Mouse (Mus musculus): ENCODE results near the gene Suds3. TPM values are rescaled to one million over a fixed set of nuclear protein-coding genes. Genes with fewer than 3 reads are reported as not detected.

Suds3 gene
- 83.4 and 99.7 TPM in 2 replicates for total RNA-seq (2014; rRNA removed)
- polyA plus RNA-seq (2015; fragmentation: Nextera tagmentation; extraction: Ambion mirVana): 65.4 and 68.1 TPM in 2 replicates

DNA sequence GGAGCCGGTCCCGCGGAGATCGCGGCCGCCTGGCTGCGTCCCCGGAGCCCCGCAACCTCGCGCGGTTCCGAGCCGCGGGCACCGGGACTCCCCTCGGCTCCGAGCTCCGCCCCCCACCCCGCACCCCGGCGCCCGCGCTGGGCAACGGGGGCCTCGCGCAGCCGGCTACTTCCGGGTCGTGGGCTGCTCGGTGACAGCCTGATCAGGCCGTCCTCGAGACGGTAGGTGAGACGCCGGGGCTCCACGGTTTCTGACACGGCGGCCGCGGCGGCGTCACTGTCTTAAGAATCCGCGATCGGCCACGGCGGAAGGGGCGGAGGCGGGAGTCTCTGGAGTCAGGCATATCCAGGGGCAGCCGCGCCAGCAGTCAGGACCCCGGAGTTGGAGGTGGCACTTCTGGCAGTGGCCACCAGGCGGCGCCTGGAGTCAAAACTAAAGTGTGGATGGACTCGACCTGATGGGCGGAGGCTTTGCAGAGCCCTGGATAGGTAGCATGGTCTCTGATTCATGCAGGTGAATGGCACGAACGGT lies at the start of gene Suds3:
Gene Suds3, minus strand, starts transcription at position 278 of the 531 bp plus-strand sequence.
- Histone ChIP-seq H3K36me3 (ENCODE audit: insufficient read depth, low read length) (peaks cover 15% of the 10 kb centered on the region; the same call in 1 of the 2 replicates), H3K4me3 (ENCODE audit: low read length) (peak within 1 kb of the TSS; percentile 93), H3K4me1 (ENCODE audit: insufficient read depth, low read length) (peaks cover 3% of the 10 kb centered on the region; the same call in 1 of the 2 replicates), H3K9me3 (ENCODE audit: low read length) (no peaks in the 10 kb centered on the region), H3K27me3 (ENCODE audit: insufficient read depth, low read length) (no peaks in the 10 kb centered on the region), H3K9ac (replicated peaks; ENCODE audit: low read length) (peak within 1 kb of the TSS; percentile 89), H3K27ac (peak within 1 kb of the TSS; percentile 94), H3K4me2 (ENCODE audit: low read depth, low read length) (peak within 1 kb of the TSS; percentile 97)
- peak; percentile 98 for TF ChIP-seq CTCF (IDR thresholded peaks at IDR 0.05; ENCODE audit: low read depth)
- 3% methylated on average over 52 of the region's 59 CpGs for WGBS
- ATAC-seq: peak; percentile 80
- DNase-seq (ENCODE audit: low spot score): peak; percentile 93

DNA sequence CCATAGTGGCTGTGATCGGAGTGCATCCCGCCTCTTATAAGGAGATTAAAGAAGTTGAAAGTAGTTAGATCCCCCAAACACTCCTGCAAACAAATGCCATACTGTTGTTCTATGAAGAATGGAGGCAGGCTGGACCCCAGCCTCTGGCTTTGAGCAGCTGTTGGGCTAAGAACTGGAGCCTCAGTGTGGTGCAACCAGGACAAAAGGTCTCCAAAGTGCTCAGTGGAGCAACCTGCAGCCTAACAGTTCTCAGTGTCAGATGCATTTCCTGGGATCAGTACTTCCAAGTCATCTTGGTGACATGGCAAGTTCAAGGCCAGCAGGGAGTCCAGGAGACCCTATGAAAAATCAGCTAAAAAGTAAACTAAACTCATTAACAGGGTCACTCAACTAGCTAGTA lies 49.0 kb upstream of the Suds3 start:
- no peak for DNase-seq (ENCODE audit: low spot score)
- Histone ChIP-seq H3K9me3 (ENCODE audit: low read length) (no peaks in the 10 kb centered on the region), H3K27me3 (ENCODE audit: insufficient read depth, low read length) (no peaks in the 10 kb centered on the region), H3K27ac (no peak overlapping the region), H3K4me1 (ENCODE audit: insufficient read depth, low read length) (no peaks in the 10 kb centered on the region), H3K4me2 (ENCODE audit: low read depth, low read length) (no peak overlapping the region), H3K4me3 (ENCODE audit: low read length) (no peak overlapping the region), H3K9ac (replicated peaks; ENCODE audit: low read length) (no peak overlapping the region), H3K36me3 (ENCODE audit: insufficient read depth, low read length) (no peaks in the 10 kb centered on the region)
- ATAC-seq: no peak
- 94% methylated on average over 2 of the region's 2 CpGs for WGBS
- TF ChIP-seq CTCF (IDR thresholded peaks at IDR 0.05; ENCODE audit: low read depth): no peak

DNA sequence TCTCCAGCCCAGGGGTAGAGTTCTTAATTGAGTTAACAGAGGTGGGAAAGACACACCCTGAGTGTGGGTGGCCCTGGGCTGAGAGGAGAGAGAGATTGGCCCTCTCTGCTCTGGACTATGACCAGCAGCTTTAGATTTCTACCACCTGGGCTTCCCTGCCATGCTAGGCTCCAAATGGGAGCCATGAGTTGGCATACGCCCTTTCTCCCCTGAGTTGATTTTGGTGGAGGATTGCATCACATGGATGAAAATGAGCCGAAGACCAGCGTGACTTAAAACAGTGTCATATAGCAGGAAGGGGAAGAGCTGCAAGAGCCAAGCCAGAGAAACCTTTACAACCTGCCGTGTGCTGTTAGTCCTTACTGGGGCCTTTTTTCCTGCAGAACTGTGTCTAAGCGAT lies 48.6 kb upstream of the Suds3 start:
- ATAC-seq: no peak
- H3K27me3 ChIP-seq (ENCODE audit: insufficient read depth, low read length): no peaks in the 10 kb centered on the region
- H3K36me3 ChIP-seq (ENCODE audit: insufficient read depth, low read length): no peaks in the 10 kb centered on the region
- no peak overlapping the region for H3K4me3 ChIP-seq (ENCODE audit: low read length)
- no peak overlapping the region for H3K27ac ChIP-seq
- no peaks in the 10 kb centered on the region for H3K9me3 ChIP-seq (ENCODE audit: low read length)
- DNase-seq (ENCODE audit: low spot score): no peak
- no peaks in the 10 kb centered on the region for H3K4me1 ChIP-seq (ENCODE audit: insufficient read depth, low read length)
- no peak overlapping the region for H3K9ac ChIP-seq (replicated peaks; ENCODE audit: low read length)
- no peak overlapping the region for H3K4me2 ChIP-seq (ENCODE audit: low read depth, low read length)
- no peak for TF ChIP-seq CTCF (IDR thresholded peaks at IDR 0.05; ENCODE audit: low read depth)
- WGBS: 91% methylated on average over 5 of the region's 5 CpGs

DNA sequence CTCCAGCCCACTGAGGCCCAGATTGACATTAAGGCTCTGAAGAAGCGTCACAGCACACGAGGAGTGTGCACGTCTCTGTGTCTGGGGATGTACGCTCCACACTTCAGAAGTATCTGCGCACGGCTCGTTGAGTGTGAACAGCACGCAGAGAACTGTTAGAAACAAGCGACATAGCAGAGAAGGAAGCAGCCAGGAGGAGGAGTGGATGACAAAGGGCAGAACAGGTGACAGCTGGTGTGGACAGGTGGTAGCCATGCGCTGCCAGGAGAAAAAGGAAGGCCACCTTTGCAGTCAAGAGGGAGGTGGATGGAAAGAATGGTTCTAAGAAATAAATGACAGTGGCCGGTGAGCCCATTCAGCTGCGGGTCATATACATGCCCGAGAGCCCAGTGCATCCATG lies 47.9 kb upstream of the Suds3 start:
- no peaks in the 10 kb centered on the region for H3K4me1 ChIP-seq (ENCODE audit: insufficient read depth, low read length)
- H3K9ac ChIP-seq (replicated peaks; ENCODE audit: low read length): no peak overlapping the region
- no peaks in the 10 kb centered on the region for H3K9me3 ChIP-seq (ENCODE audit: low read length)
- H3K36me3 ChIP-seq (ENCODE audit: insufficient read depth, low read length): no peaks in the 10 kb centered on the region
- no peak for TF ChIP-seq CTCF (IDR thresholded peaks at IDR 0.05; ENCODE audit: low read depth)
- ATAC-seq (no peak), DNase-seq (ENCODE audit: low spot score) (no peak)
- no peaks in the 10 kb centered on the region for H3K27me3 ChIP-seq (ENCODE audit: insufficient read depth, low read length)
- H3K4me2 ChIP-seq (ENCODE audit: low read depth, low read length): no peak overlapping the region
- H3K27ac ChIP-seq: no peak overlapping the region
- no peak overlapping the region for H3K4me3 ChIP-seq (ENCODE audit: low read length)
- 80% methylated on average over 13 of the region's 13 CpGs for WGBS

DNA sequence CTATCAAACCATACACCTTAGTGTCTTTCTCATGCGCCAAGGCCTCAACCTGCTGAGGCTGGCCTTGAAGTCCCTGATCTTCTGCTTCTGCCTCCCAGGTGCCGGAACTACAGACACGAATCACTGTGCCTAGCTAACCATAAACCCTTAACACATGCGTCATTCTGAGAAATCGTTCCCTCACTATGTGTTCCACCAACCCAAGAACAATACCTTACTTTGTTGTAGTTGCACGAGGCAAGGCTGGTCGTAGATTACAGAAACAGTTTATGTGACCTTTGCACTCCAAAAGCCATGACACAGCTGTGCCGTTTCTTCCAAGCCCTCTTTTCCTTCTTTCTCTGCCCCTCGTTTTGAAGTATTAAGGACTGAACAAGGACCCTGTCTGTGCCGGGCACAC lies 44.6 kb upstream of the Suds3 start:
- Histone ChIP-seq H3K9ac (replicated peaks; ENCODE audit: low read length) (no peak overlapping the region), H3K27me3 (ENCODE audit: insufficient read depth, low read length) (no peaks in the 10 kb centered on the region), H3K36me3 (ENCODE audit: insufficient read depth, low read length) (no peaks in the 10 kb centered on the region), H3K9me3 (ENCODE audit: low read length) (no peaks in the 10 kb centered on the region), H3K4me3 (ENCODE audit: low read length) (no peak overlapping the region), H3K4me2 (ENCODE audit: low read depth, low read length) (no peak overlapping the region), H3K4me1 (ENCODE audit: insufficient read depth, low read length) (no peaks in the 10 kb centered on the region), H3K27ac (no peak overlapping the region)
- WGBS: 72% methylated on average over 10 of the region's 10 CpGs
- DNase-seq (ENCODE audit: low spot score): no peak
- TF ChIP-seq CTCF (IDR thresholded peaks at IDR 0.05; ENCODE audit: low read depth): no peak
- ATAC-seq: no peak

DNA sequence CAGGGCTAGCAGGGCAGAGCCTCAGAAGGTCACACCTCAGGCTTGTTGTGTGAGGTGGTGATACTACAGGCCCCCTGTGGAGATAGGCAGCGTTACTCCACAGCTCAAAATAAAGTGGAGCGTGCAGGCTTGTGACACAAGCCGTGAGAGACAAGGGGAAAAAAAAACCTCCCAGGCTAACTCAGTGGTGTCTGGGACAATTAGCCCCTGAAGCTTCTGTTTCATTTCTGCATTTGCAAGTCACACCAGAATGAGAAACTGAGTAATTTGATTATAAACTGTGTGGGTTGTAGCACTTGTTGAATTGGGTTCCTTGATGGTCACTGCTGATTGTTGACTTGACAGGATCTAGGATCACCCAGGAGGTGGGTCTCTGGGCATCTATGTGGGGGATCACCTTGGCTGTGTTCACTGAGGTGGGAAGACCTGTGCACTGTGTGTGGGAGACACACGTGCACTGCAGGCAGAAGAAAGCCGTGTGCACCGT lies 43.9 kb upstream of the Suds3 start:
- Histone ChIP-seq H3K9ac (replicated peaks; ENCODE audit: low read length) (no peak overlapping the region), H3K9me3 (ENCODE audit: low read length) (no peaks in the 10 kb centered on the region), H3K27ac (no peak overlapping the region), H3K27me3 (ENCODE audit: insufficient read depth, low read length) (no peaks in the 10 kb centered on the region), H3K4me2 (ENCODE audit: low read depth, low read length) (no peak overlapping the region), H3K36me3 (ENCODE audit: insufficient read depth, low read length) (no peaks in the 10 kb centered on the region), H3K4me3 (ENCODE audit: low read length) (no peak overlapping the region), H3K4me1 (ENCODE audit: insufficient read depth, low read length) (no peaks in the 10 kb centered on the region)
- DNase-seq (ENCODE audit: low spot score) (no peak), ATAC-seq (no peak)
- no peak for TF ChIP-seq CTCF (IDR thresholded peaks at IDR 0.05; ENCODE audit: low read depth)
- 61% methylated on average over 6 of the region's 6 CpGs for WGBS

DNA sequence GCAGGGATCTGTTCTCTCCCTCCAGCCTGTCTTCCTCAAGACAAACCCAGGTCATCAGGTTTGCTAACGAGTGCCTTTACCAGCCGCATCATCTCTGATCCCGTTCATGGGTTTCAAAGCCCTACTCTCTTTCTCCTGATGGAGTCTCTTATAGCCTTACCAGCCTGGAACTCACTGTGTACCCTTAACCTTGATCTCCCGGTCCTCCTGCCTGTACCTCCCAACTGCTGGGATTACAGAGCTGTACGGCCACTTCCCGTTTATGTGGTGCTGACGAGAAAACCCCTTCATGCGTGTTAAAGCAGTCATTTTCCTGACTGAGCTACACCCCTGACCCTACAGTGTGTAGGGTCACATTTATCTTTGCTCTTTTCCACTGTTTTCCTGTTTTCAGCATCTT lies 43.4 kb upstream of the Suds3 start:
- no peak for TF ChIP-seq CTCF (IDR thresholded peaks at IDR 0.05; ENCODE audit: low read depth)
- Histone ChIP-seq H3K27me3 (ENCODE audit: insufficient read depth, low read length) (no peaks in the 10 kb centered on the region), H3K9me3 (ENCODE audit: low read length) (no peaks in the 10 kb centered on the region), H3K27ac (no peak overlapping the region), H3K9ac (replicated peaks; ENCODE audit: low read length) (no peak overlapping the region), H3K36me3 (ENCODE audit: insufficient read depth, low read length) (no peaks in the 10 kb centered on the region), H3K4me2 (ENCODE audit: low read depth, low read length) (no peak overlapping the region), H3K4me3 (ENCODE audit: low read length) (no peak overlapping the region), H3K4me1 (ENCODE audit: insufficient read depth, low read length) (no peaks in the 10 kb centered on the region)
- DNase-seq (ENCODE audit: low spot score): no peak
- no peak for ATAC-seq
- 76% methylated on average over 8 of the region's 8 CpGs for WGBS

Measured in hindbrain, postnatal 0 days (tissue).